Mouse (Mus musculus) kidney, postnatal 14 days (tissue): ENCODE results near the gene Gm27029.
"Not testable (repeated sequence)": the region's sequence is repeated elsewhere in the genome, so short reads cannot be mapped to it uniquely, and the experiment has no call there.

Source experiments
- DNase-seq: peaks from one replicate; pipeline ENCODE4 v3.0.0; 2022; ENCODE audit warnings: mixed read lengths

The Gm27029 gene

GRCm38 (mm10) chr11:101424105-101424851 is at the start of gene Gm27029:
Gene Gm27029 (minus strand): TSS chr11:101424796.
- peak; percentile 23 for DNase-seq

GRCm38 (mm10) chr11:101474298-101474697 is 49.7 kb upstream of the Gm27029 start:
- DNase-seq, result no peak

- not testable (repeated sequence) for DNase-seq
Measured at GRCm38 (mm10) chr11:101473686-101474085, 49.1 kb upstream of the Gm27029 start.

GRCm38 (mm10) chr11:101472336-101472735 is 47.7 kb upstream of the Gm27029 start:
- DNase-seq, result no peak

GRCm38 (mm10) chr11:101471926-101472325 is 47.3 kb upstream of the Gm27029 start:
- DNase-seq, result no peak

GRCm38 (mm10) chr11:101470206-101470605 is 45.6 kb upstream of the Gm27029 start:
- DNase-seq, result no peak

GRCm38 (mm10) chr11:101469155-101469554 is 44.6 kb upstream of the Gm27029 start:
- no peak for DNase-seq

GRCm38 (mm10) chr11:101468731-101469130 is 44.1 kb upstream of the Gm27029 start:
- peak; percentile 9 for DNase-seq

GRCm38 (mm10) chr11:101468263-101468688 is 43.7 kb upstream of the Gm27029 start:
- DNase-seq, result no peak

GRCm38 (mm10) chr11:101467477-101468262 is 43.1 kb upstream of the Gm27029 start:
- DNase-seq, result peak; percentile 83

- DNase-seq, result not testable (repeated sequence)
Measured at GRCm38 (mm10) chr11:101466552-101466950, 42.0 kb upstream of the Gm27029 start.

GRCm38 (mm10) chr11:101465869-101466551 is 41.4 kb upstream of the Gm27029 start, which contains the start of gene Vat1:
Gene Vat1 (minus strand): TSS chr11:101466230.
- peak; percentile 84 for DNase-seq

GRCm38 (mm10) chr11:101465101-101465868 is 40.7 kb upstream of the Gm27029 start:
- peak; percentile 70 for DNase-seq

GRCm38 (mm10) chr11:101464211-101465100 is 39.9 kb upstream of the Gm27029 start, which contains the start of gene Rnd2:
Gene Rnd2 (plus strand): TSS chr11:101464999.
- peak; percentile 51 for DNase-seq

GRCm38 (mm10) chr11:101462583-101463440 is 38.2 kb upstream of the Gm27029 start:
- no peak for DNase-seq

GRCm38 (mm10) chr11:101462141-101462540 is 37.5 kb upstream of the Gm27029 start:
- no peak for DNase-seq

- no peak for DNase-seq
Measured at GRCm38 (mm10) chr11:101460321-101460720, 35.7 kb upstream of the Gm27029 start.

- DNase-seq, result peak; percentile 68
Measured at GRCm38 (mm10) chr11:101459716-101460115, 35.1 kb upstream of the Gm27029 start.

GRCm38 (mm10) chr11:101458217-101458616 is 33.6 kb upstream of the Gm27029 start:
- DNase-seq, result no peak

GRCm38 (mm10) chr11:101457631-101458030 is 33.0 kb upstream of the Gm27029 start:
- DNase-seq, result no peak
